Mouse (Mus musculus) adrenal gland, adult 18-20 months (tissue): ENCODE results near the gene Agrp. TPM values are rescaled to one million over a fixed set of nuclear protein-coding genes. Genes with fewer than 3 reads are reported as not detected.
"Not testable (repeated sequence)": the region's sequence is repeated elsewhere in the genome, so short reads cannot be mapped to it uniquely, and the experiment has no call there.

ENCODE experiments used
- DNase-seq, 2 experiments: peaks; one replicate each; pipeline ENCODE4 v3.0.0; 2021 to 2022; ENCODE audit warnings: low spot score in 2 of 2
- total RNA-seq, 2 experiments: library from RNA; stranded (reverse); gene quantifications; 1 replicate in 1 of 2; 2 replicates in 1 of 2; pipeline ENCODE4 v1.2.3; 2021

Agrp gene
- total RNA-seq, 2 experiments from 2014 or later, result 3.3 to 5.3 TPM

DNA sequence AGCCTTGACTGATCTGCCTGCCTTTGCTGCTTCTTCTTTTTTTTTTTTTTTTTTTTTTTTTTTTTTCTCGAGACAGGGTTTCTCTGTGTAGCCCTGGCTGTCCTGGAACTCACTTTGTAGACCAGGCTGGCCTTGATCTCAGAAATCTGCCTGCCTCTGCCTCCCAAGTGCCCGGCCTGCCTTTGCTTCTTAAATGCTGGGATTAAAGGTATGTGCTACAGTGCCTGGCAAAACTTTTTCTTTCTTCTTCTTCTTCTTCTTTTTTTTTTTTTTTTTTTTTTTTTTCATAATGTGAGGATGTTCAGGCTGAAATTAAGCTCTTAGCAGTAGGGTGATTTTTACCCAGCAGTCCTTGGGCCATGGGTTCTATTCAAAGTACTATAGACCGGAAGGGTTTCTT lies 34.7 kb downstream of the Agrp start:
- not testable (repeated sequence) for DNase-seq

- no peak for DNase-seq
These were observed 35.9 kb downstream of the Agrp start for GRCm38 (mm10) chr8:105601301-105601700.

GRCm38 (mm10) chr8:105598777-105599176 lies 38.4 kb downstream of the Agrp start:
- DNase-seq, result no peak

GRCm38 (mm10) chr8:105596362-105597034 lies 40.7 kb downstream of the Agrp start:
- DNase-seq, result peak; percentile 77 to 78

- peak in 1 of 2 experiments; percentile 6 for DNase-seq
These were observed 42.5 kb downstream of the Agrp start for GRCm38 (mm10) chr8:105594451-105595242.

DNA sequence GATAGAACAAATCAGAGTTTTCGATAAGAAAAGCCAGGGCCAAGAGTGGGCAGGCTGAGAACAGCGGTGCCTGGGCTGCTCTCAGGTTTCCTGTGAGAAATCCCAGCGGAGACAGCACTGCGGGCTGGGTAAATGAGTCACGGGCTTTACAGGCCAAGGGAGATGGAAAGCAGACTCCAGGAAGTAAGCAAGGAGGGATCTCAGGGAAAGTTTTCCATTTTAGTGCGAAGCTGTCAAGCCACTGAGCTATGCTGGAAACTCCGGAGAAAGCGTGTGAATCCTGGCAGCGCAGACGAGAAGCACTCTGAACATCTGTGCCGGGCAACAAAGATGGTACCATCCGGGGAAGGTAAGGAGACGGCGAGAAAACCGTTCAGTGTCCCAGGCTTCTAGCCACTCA lies 43.3 kb downstream of the Agrp start:
- peak in 1 of 2 experiments; percentile 22 for DNase-seq

DNA sequence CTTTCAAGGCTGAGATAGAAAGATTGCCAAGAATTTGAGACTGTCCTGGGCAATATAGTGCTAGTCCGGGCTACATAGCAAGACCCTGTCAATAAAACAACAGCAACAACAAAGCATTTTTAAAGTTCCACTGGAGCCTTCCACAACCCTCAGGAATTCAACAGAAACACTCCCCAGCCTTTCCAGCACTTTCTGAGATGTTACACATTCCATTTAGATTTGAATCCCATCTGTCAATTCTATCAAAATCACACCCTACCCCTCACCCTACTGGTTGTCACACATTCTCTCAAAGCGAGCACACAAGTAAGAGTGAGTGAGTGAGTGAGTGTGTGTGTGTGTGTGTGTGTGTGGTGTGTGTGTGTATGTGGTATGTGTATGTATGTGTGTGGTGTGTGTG lies 44.8 kb downstream of the Agrp start:
- no peak for DNase-seq

GRCm38 (mm10) chr8:105579719-105580118 lies 57.5 kb downstream of the Agrp start:
- no peak for DNase-seq

DNA sequence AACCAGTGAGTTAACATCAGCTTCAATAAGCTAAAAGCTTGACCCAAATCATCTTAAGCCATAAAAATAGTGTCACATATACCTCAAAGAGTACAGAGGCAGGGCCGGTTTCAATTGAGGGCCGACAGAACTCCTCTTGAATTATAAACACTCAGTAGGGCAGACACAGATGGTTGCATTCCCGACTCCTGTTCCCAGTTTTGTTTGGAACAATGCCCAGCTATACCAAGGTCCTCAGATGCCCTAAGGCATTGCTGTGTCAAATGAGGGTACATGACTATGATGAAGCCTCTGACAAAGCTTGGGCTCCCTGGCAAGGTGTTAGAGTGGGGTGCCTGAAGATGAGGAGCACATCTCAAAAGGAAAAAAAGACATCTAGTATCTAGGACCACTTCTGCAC lies 61.7 kb downstream of the Agrp start:
- DNase-seq, result no peak

DNA sequence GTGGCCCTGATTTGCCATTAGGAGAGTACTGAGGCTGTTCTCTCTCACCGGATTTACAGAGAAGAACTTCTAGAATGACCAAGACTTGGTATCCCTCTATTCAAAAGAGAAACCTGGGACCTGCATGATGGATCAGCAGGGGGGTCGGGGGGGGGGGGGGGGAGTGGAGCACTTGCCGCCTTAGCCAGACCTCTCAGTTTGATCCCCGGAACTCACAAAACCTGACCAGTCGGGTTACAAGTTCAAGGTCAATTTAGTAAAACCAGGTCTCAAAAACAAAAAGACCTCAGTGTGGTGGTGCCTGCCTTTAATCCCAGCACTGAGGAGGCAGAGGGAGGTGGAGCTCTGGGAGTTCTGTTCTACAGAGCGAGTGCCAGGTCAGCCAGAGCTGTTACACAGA lies 62.5 kb downstream of the Agrp start:
- no peak for DNase-seq

- DNase-seq, result no peak
These were observed 63.8 kb downstream of the Agrp start for GRCm38 (mm10) chr8:105573427-105573826.

- no peak for DNase-seq
These were observed 65.4 kb downstream of the Agrp start for GRCm38 (mm10) chr8:105571810-105572209.

GRCm38 (mm10) chr8:105566703-105567595 lies 70.2 kb downstream of the Agrp start:
- DNase-seq, result peak in 1 of 2 experiments; percentile 21

DNA sequence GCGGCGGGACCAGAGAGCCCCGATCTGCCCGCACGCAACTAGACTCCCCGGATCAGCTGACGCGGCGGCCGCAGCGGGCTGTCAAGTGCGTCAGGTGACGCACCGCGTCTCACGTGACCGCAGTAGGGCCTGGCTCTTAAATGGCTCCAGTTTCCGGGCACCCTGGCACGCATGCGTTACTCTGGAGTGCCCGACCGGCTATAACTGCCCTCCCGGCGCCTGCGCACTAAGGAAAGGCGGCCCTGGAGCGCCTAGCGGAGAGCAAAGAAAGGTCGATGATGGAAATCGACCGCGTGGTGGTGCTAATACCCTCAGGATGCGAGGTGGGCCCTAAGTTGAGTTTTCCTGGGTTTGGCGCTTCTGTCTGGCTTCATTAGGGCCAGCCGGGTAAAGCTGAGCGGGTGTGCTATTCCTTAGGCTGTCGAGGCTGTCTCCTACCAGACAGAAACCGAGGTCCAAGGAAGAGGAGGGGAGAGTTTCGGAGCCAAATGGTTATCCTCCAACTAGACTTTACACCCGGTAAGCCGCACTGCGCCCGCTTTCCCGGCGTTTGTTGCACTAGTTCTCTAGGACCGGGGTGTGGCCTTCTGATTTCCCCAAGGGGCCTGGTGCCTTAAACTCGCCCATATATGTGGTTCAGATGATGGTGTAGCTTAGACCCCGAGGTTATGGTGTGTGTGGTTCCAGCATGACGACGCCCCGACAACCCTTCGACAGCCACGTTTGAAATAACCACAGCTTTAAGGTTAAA lies 71.1 kb downstream of the Agrp start, which contains the start of gene Atp6v0d1:
TSS of gene Atp6v0d1 (minus strand) at position 96 of the 751 bp plus-strand sequence.
- DNase-seq, result peak; percentile 97

DNA sequence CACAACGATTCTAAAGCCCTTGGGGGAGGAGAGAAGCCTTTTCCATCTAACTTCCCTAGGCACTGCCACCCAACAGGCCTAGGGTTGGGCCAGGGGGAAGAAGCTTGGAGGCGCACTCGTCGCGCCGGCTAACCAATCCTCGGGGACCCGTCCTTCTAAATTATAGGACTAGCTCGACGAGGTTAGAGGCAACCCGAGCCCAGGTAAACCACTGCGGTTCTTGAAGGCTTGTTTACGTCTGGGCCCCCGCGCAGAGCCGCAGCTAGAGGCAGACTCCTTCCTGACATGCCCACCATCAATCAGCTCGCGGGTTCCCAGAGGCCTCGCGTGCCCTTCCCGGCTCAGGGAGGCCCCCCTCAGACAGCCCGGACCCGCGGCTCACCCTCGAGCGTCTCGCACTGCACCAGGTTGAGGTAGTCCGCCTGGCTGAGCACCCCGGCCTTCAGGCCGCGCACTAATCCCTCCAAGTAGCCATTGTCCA lies 71.8 kb downstream of the Agrp start:
- no peak for DNase-seq

DNA sequence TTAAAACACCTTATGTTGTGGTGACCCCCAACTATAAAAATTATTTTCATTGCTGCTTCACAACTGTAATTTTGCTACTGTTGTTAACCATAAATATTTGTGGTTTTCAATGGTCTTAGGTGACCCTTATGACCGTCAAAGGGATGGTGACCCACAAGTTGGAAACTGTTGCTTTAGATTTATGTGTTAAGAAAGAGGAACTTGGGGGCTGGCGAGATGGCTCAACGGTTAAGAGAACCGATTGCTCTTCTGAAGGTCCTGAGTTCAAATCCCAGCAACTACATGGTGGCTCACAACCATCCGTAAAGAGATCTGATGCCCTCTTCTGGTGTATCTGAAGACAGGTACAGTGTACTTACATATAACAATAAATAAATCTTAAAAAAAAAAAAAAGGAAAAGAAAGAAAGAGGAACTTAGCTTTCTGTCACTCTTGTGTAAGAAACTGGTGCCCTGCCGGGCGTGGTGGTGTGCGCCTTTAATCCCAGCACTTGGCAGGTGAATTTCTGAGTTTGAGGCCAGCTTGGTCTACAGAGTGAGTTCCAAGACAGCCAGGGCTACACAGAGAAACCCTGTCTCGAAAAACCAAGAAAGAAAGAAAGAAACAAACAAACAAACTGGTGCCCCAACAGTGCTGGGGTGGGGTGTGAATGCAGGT lies 72.5 kb downstream of the Agrp start:
- not testable (repeated sequence) for DNase-seq

- DNase-seq, result no peak
These were observed 73.3 kb downstream of the Agrp start for GRCm38 (mm10) chr8:105563871-105564270.

DNA sequence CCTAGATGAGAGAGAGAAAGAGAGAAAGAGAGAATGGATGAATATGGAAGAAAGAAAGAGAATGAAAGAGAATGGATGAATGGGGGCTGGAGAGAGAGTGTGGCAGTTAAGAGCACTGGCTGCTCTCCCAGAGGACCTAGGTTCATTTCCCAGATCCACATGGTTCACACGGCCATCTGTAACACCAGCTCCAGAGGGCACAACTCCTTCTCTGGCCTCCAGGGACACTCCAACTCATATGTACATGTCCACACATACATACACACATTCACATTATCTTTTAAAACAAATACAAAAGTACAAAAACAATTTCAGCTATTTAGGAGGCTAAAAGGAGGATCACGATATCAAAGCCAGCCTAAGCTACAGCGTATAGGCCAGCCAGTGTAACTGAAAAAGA lies 74.3 kb downstream of the Agrp start:
- no peak for DNase-seq

- no peak for DNase-seq
These were observed 82.0 kb downstream of the Agrp start for GRCm38 (mm10) chr8:105555230-105555629.

DNA sequence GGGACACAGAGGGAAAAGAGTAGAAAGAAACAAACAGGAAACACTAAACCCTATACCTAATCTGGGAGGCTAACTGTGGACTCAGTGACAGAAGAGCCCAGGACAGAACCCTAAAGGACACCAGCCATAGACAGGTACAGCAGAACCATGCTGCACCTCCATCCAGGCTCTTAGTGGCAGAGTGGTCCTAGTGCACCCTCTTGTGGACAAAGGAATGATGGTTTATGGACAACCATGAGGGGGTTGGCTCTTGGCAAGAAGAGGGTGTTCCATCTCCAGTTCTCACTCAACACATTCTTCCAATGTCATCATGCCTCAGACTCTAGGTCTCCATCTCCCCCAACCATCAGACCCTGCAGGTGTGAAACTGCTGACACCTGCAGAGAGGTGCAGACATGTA lies 83.1 kb downstream of the Agrp start:
- DNase-seq, result peak in 1 of 2 experiments; percentile 65
